Mouse (Mus musculus) ES-Bruce4 (cell line): ENCODE data around the gene Pdzrn3. TPM values are rescaled to one million over a fixed set of nuclear protein-coding genes. Genes with fewer than 3 reads are reported as not detected.
A peak's percentile ranks its signal among the peaks of the same experiment; 100 is the strongest.

ENCODE experiments used
- H3K27ac ChIP-seq: 2 replicates; pipeline ENCODE4 v1.5.1; 2012; ENCODE audit warnings: low read length, inconsistent platforms; ENCODE audit not compliant: insufficient read depth
- H3K27me3 ChIP-seq: 2 replicates; pipeline ENCODE4 v1.6.1; 2012; ENCODE audit warnings: mild to moderate bottlenecking, low read length, inconsistent platforms; ENCODE audit not compliant: control insufficient read depth, poor library complexity, insufficient read depth, severe bottlenecking
- H3K36me3 ChIP-seq: 2 replicates; pipeline ENCODE4 v1.6.1; 2012; ENCODE audit warnings: inconsistent platforms, mild to moderate bottlenecking, low read length, moderate library complexity; ENCODE audit not compliant: control insufficient read depth, poor library complexity, insufficient read depth, severe bottlenecking
- H3K4me1 ChIP-seq: one replicate; pipeline ENCODE4 v1.8.1; 2011; ENCODE audit warnings: low read length; ENCODE audit not compliant: control insufficient read depth, insufficient read depth
- H3K4me3 ChIP-seq: 2 replicates; pipeline ENCODE4 v1.5.1; 2011; ENCODE audit warnings: low read depth, mild to moderate bottlenecking, low read length
- H3K9ac ChIP-seq: 2 replicates; pipeline ENCODE4 v1.6.1; 2012; ENCODE audit warnings: low read depth, mild to moderate bottlenecking, inconsistent platforms; ENCODE audit not compliant: poor library complexity, severe bottlenecking
- H3K9me3 ChIP-seq: replicated peaks from 2 replicates; pipeline ENCODE4 v1.6.1; 2012; ENCODE audit warnings: mild to moderate bottlenecking, low read length, inconsistent platforms; ENCODE audit not compliant: control insufficient read depth, poor library complexity, insufficient read depth, severe bottlenecking
- CTCF ChIP-seq: IDR thresholded peaks from one replicate; pipeline ENCODE4 v1.8.1; 2011; ENCODE audit warnings: low read depth, low read length
- EP300 ChIP-seq: IDR thresholded peaks from 2 replicates; pipeline ENCODE4 v1.6.1; 2011; ENCODE audit warnings: low read depth, low read length; ENCODE audit not compliant: insufficient read depth
- POLR2A ChIP-seq: IDR thresholded peaks from one replicate; pipeline ENCODE4 v1.8.1; 2011; ENCODE audit warnings: low read length; ENCODE audit not compliant: insufficient read depth
- polyA plus RNA-seq: library from polyadenylated mRNA; stranded (reverse); fragments of >200 nt; gene quantifications from 2 replicates; pipeline ENCODE4 v1.2.4, GENCODE M21; 2011; ENCODE audit warnings: low read depth; ENCODE audit not compliant: missing spikeins, insufficient read depth, insufficient read length

Pdzrn3 gene
- 2.5 and 3.1 TPM in 2 replicates for polyA plus RNA-seq

GRCm38 (mm10) chr6:101377167-101377934 is at the start of gene Pdzrn3:
Gene Pdzrn3, minus strand, starts transcription at chr6:101377897.
- no peak within 1 kb of the TSS for H3K27ac ChIP-seq
- H3K36me3 ChIP-seq = no peaks in the 10 kb centered on the region
- H3K9ac ChIP-seq = peak within 1 kb of the TSS; percentile 31
- no peak for TF ChIP-seq POLR2A
- no peak for TF ChIP-seq CTCF
- no peak for TF ChIP-seq EP300
- H3K4me3 ChIP-seq = peak within 1 kb of the TSS; percentile 57
- no peaks in the 10 kb centered on the region for H3K4me1 ChIP-seq
- no peaks in the 10 kb centered on the region for H3K9me3 ChIP-seq
- H3K27me3 ChIP-seq = peaks cover 2% of the 10 kb centered on the region; the same call in 1 of the 2 replicates

GRCm38 (mm10) chr6:101427296-101427695 is 49.6 kb upstream of the Pdzrn3 start:
- Histone ChIP-seq H3K27ac (no peak overlapping the region), H3K36me3 (no peaks in the 10 kb centered on the region), H3K9ac (no peak overlapping the region), H3K4me3 (no peak overlapping the region), H3K27me3 (no peaks in the 10 kb centered on the region), H3K4me1 (no peaks in the 10 kb centered on the region), H3K9me3 (no peaks in the 10 kb centered on the region)
- no peak for TF ChIP-seq CTCF
- no peak for TF ChIP-seq POLR2A

DNA sequence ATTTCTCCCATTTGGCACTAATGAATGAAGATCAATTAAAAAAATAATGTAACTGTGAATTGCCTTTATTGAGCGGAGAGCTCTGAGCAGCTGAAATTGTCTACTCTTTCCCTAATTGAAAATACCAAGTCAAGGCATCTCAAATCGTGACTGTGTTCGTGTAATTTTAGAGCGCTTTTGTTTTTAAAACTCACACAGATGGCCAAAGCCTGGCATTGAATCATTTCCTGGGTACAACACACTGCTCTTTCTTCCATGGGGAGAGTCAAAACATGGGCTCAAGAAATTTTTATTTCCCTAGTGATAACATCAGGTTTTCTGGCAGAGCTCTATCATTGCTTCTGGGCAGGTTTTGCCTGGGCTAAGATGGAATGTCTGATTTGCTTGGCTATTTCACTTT is 48.6 kb upstream of the Pdzrn3 start:
- Histone ChIP-seq H3K4me1 (no peaks in the 10 kb centered on the region), H3K27me3 (no peaks in the 10 kb centered on the region), H3K9me3 (no peaks in the 10 kb centered on the region), H3K4me3 (no peak overlapping the region), H3K27ac (no peak overlapping the region), H3K9ac (no peak overlapping the region), H3K36me3 (no peaks in the 10 kb centered on the region)
- TF ChIP-seq EP300 = no peak
- TF ChIP-seq CTCF = no peak
- no peak for TF ChIP-seq POLR2A

DNA sequence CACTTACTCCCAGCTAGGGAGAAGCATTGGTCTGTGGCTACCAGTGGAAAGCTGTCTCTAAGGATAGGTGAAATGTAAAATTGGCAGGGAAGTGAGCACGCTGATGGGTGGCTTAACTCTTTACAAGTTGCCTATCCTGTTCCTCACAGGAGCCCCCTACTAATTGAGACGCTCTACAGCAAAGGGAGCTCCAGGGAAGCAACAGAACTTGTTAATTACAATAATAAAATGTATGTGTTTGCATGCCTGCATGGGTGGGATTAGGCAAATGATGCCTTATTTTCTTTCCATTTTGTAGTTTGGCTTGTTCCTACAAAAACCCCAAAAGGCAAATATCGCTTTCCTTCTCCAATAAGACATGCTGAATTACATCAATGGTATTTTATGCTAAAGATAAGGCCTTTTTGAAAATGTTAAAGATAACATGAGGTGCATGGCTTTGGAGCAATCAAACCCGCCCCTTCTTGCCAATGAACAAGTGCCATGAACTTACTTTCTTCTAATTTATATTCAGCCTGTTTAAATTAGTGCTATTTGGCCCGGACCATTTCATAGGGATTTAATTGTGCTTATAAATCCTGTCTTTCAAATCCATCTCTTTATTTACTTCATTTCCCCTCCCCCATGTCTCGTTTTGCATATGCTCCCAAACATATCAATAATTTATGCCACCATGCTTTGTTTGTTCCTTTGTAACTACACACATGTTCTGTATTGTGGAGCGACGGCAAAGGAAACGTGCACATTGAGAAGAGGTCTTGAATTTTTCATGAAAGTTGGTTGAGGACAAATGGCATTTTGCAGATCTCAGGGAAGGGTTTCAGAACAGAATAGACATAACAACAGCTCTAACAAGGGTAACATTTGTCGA is 44.6 kb upstream of the Pdzrn3 start:
- no peak for TF ChIP-seq EP300
- Histone ChIP-seq H3K27ac (no peak overlapping the region), H3K9ac (no peak overlapping the region), H3K36me3 (no peaks in the 10 kb centered on the region), H3K9me3 (no peaks in the 10 kb centered on the region), H3K27me3 (no peaks in the 10 kb centered on the region), H3K4me1 (no peaks in the 10 kb centered on the region), H3K4me3 (no peak overlapping the region)

GRCm38 (mm10) chr6:101418213-101418612 is 40.5 kb upstream of the Pdzrn3 start:
- Histone ChIP-seq H3K4me3 (no peak overlapping the region), H3K27ac (no peak overlapping the region), H3K36me3 (no peaks in the 10 kb centered on the region), H3K9ac (no peak overlapping the region), H3K9me3 (no peaks in the 10 kb centered on the region), H3K4me1 (no peaks in the 10 kb centered on the region), H3K27me3 (no peaks in the 10 kb centered on the region)
- no peak for TF ChIP-seq POLR2A
- no peak for TF ChIP-seq CTCF
- TF ChIP-seq EP300 = no peak

DNA sequence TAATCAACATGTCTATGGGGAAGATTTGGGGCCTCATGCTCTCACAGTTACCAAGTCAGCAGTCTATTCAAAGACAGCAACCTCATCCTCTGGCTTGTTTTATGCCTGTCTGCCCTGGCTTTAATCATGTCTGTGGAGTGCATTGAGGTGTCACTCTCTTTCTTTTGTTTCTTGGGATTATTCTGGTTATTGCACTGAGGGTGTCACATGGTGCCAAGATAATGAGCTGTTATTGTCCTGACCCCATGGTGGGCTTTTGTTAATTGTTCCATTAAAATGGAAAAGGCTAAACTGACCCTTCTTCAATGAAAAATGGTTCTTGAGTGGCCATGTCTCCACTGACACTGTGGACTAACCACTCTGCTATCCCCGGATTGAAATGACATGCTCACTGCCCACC is 34.0 kb upstream of the Pdzrn3 start:
- Histone ChIP-seq H3K27ac (no peak overlapping the region), H3K36me3 (no peaks in the 10 kb centered on the region), H3K27me3 (no peaks in the 10 kb centered on the region), H3K9me3 (no peaks in the 10 kb centered on the region), H3K4me1 (no peaks in the 10 kb centered on the region), H3K4me3 (no peak overlapping the region), H3K9ac (no peak overlapping the region)
- TF ChIP-seq CTCF = no peak
- no peak for TF ChIP-seq POLR2A
- no peak for TF ChIP-seq EP300
